ENCODE assay signal across 8 mouse cellular contexts in the genomic region with DNA sequence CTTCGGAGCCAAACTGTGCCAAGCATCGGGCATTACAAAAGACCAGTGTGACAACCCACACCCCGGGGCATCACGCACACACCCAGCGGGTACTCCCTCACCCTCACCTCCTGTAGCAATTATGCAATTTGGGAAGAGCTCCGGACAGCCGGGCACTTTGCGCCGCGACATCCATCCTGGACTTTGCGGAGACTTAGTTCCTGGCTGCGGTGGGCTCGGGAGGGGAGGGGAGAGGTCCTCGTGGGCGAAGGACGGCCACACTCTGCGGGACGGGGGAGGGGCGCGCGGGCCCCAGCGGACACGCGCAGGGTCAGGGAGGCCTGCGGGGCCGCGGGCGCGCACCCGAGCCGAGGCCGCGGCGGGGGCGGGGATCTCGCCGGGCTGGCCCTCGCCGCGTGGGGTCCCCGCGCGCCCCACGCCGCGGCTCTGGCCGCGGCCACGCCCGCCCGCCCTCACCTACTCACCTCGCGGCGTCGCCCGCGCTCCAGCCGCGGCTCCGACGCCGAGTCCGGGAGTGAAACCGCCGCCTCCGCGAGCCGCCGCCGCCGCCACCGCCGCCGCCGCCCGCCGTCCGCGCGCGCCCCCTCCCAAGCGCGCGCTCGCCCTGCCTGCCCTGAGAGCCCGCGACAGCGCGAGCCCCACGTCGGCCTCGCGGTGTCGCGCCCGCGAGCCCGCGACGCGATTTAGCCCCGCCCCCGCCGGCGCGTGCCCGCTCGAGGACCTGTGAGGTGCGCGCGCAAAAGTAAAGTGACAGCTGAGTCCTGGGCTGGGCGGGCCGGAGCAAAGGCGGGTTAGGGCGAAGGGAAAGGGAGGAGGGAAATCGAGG. TPM values are rescaled to one million over a fixed set of nuclear protein-coding genes. Genes with fewer than 3 reads are reported as not detected.
DNase-seq lines count a peak whose midpoint lies in the region; ATAC-seq and TF ChIP-seq lines count a peak whose summit lies in the region.

No protein-coding gene starts in this region.

- DNase-seq in cerebellum, adult 11 months: peak; percentile 90
- peak; percentile 94 for DNase-seq in forebrain, postnatal 0 days
- DNase-seq in heart, postnatal 36 days: peak; percentile 90 to 91
- peak; percentile 81 to 91 for DNase-seq in layer of hippocampus, adult 18-20 months (ENCODE audit: low spot score in 2 of 2)
- DNase-seq in lung, adult 18-20 months: peak; percentile 90 to 92
- DNase-seq in testis, postnatal 10 days (ENCODE audit: low spot score): peak; percentile 96

- no peak for TF ChIP-seq CTCF in ES-Bruce4 (IDR thresholded peaks at IDR 0.05; ENCODE audit: low read depth, low read length)
- no peak for TF ChIP-seq CTCF in forebrain, postnatal 0 days (IDR thresholded peaks at IDR 0.05; ENCODE audit: low read depth)

- TF ChIP-seq EP300 in ES-Bruce4 (IDR thresholded peaks at IDR 0.05; ENCODE audit: insufficient read depth, low read depth, low read length): no peak

- TF ChIP-seq POLR2A in ES-Bruce4 (IDR thresholded peaks at IDR 0.05; ENCODE audit: insufficient read depth, low read length): no peak

- H3K9me3 ChIP-seq in ES-Bruce4 (replicated peaks; ENCODE audit: control insufficient read depth, insufficient read depth, low read length, poor library complexity, severe bottlenecking): no peaks in the 10 kb centered on the region
- no peaks in the 10 kb centered on the region for H3K9me3 ChIP-seq in forebrain, postnatal 0 days (ENCODE audit: low read length)
- no peaks in the 10 kb centered on the region for H3K9me3 ChIP-seq in neural tube, embryonic 14.5 days (ENCODE audit: control insufficient read depth, low read length)

- ATAC-seq in forebrain, postnatal 0 days: peak; percentile 92
- ATAC-seq in neural tube, embryonic 14.5 days (ENCODE audit: low read depth): peak; percentile 91

- under 1% methylated on average over 98 of the region's 116 CpGs for WGBS in forebrain, postnatal 0 days
- WGBS in neural tube, embryonic 14.5 days: under 1% methylated on average over 96 of the region's 116 CpGs

- intact Hi-C loops in heart, postnatal 36 days (cut with DNase I): loop anchor here (5.0 kb wide), 3 partner anchors 161 to 386 kb away; no protein-coding TSS in a partner anchor

- no peaks in the 10 kb centered on the region for H3K4me1 ChIP-seq in ES-Bruce4 (ENCODE audit: control insufficient read depth, insufficient read depth, low read length)
- 0 out of 2 replicates have a peak, but pooled peaks cover 5% of the 10 kb centered on the region for H3K4me1 ChIP-seq in forebrain, postnatal 0 days (ENCODE audit: insufficient read depth)
- H3K4me1 ChIP-seq in neural tube, embryonic 14.5 days (ENCODE audit: control insufficient read depth, insufficient read depth, low read length): no peaks in the 10 kb centered on the region

- peak overlapping the region; percentile 71 for H3K4me2 ChIP-seq in forebrain, postnatal 0 days (ENCODE audit: low read depth)
- H3K4me2 ChIP-seq in neural tube, embryonic 14.5 days (ENCODE audit: low read depth, low read length): peak overlapping the region; percentile 58

- H3K4me3 ChIP-seq in ES-Bruce4 (ENCODE audit: low read depth, low read length): peak overlapping the region; percentile 92
- H3K4me3 ChIP-seq in forebrain, postnatal 0 days (ENCODE audit: low read depth, low read length): peak overlapping the region; percentile 86
- peak overlapping the region; percentile 69 for H3K4me3 ChIP-seq in neural tube, embryonic 14.5 days (ENCODE audit: low read depth, low read length)

- H3K27me3 ChIP-seq in ES-Bruce4 (ENCODE audit: control insufficient read depth, insufficient read depth, low read length, poor library complexity, severe bottlenecking): no peaks in the 10 kb centered on the region
- no peaks in the 10 kb centered on the region for H3K27me3 ChIP-seq in forebrain, postnatal 0 days (ENCODE audit: insufficient read depth, low read length)
- no peaks in the 10 kb centered on the region for H3K27me3 ChIP-seq in neural tube, embryonic 14.5 days (ENCODE audit: control insufficient read depth, insufficient read depth, low read length)

- no peaks in the 10 kb centered on the region for H3K36me3 ChIP-seq in ES-Bruce4 (ENCODE audit: control insufficient read depth, insufficient read depth, low read length, poor library complexity, severe bottlenecking)
- no peaks in the 10 kb centered on the region for H3K36me3 ChIP-seq in forebrain, postnatal 0 days (ENCODE audit: insufficient read depth)
- no peaks in the 10 kb centered on the region for H3K36me3 ChIP-seq in neural tube, embryonic 14.5 days (ENCODE audit: control insufficient read depth, insufficient read depth, low read length)

- H3K9ac ChIP-seq in ES-Bruce4 (ENCODE audit: low read depth, poor library complexity, severe bottlenecking): peak overlapping the region; percentile 79
- peak overlapping the region; percentile 74 for H3K9ac ChIP-seq in forebrain, postnatal 0 days
- H3K9ac ChIP-seq in neural tube, embryonic 14.5 days (replicated peaks; ENCODE audit: low read depth, low read length): peak overlapping the region; percentile 86

- H3K27ac ChIP-seq in ES-Bruce4 (ENCODE audit: insufficient read depth, low read length): no peak overlapping the region
- H3K27ac ChIP-seq in forebrain, postnatal 0 days (ENCODE audit: low read depth, low read length): peak overlapping the region; percentile 77
- H3K27ac ChIP-seq in neural tube, embryonic 14.5 days (ENCODE audit: low read depth, low read length): peak overlapping the region; percentile 60

RNA-seq across cellular contexts. Expression of a gene that starts 0.7 kb away (rescaled TPM):
- 19.2 and 24.8 TPM in 2 replicates for polyA plus RNA-seq in ES-Bruce4 (2011; ENCODE audit: insufficient read depth, insufficient read length, low read depth, missing spikeins)
- total RNA-seq in forebrain, postnatal 0 days (2014; rRNA removed): 74.8 and 81.3 TPM in 2 replicates
- 153 and 161 TPM in 2 replicates for polyA plus RNA-seq in forebrain, postnatal 0 days (2015; fragmentation: Nextera tagmentation; extraction: Ambion mirVana)
- 10 to 100 TPM; 14.1 to 15.4 TPM for total RNA-seq in heart, postnatal 36 days (2021)
- 100 to 1,000 TPM; 192 to 216 TPM for total RNA-seq in layer of hippocampus, adult 18-20 months (2021)
- polyA plus RNA-seq in neural tube, embryonic 14.5 days (2014; fragmentation: Nextera tagmentation; extraction: Ambion mirVana): 138 and 153 TPM in 2 replicates
